Mouse (Mus musculus) left cerebral cortex, adult 11 months (tissue): ENCODE data around the gene Sec14l1.
"Not testable (repeated sequence)": the region's sequence is repeated elsewhere in the genome, so short reads cannot be mapped to it uniquely, and the experiment has no call there.

Experiments
- DNase-seq: peaks from one replicate; pipeline ENCODE4 v3.0.0; 2022; ENCODE audit warnings: low spot score

Sec14l1 gene

GRCm38 (mm10) chr11:117114592-117115345 lies at the start of gene Sec14l1:
Sec14l1 (plus strand) TSS chr11:117115168.
- peak; percentile 97 for DNase-seq

- not testable (repeated sequence) for DNase-seq
Observed at GRCm38 (mm10) chr11:117065602-117066001, 49.4 kb upstream of the Sec14l1 start.

- no peak for DNase-seq
Observed at GRCm38 (mm10) chr11:117066738-117067137, 48.2 kb upstream of the Sec14l1 start.

- no peak for DNase-seq
Observed at GRCm38 (mm10) chr11:117068332-117068731, 46.6 kb upstream of the Sec14l1 start.

- DNase-seq: no peak
Observed at GRCm38 (mm10) chr11:117069027-117069426, 45.9 kb upstream of the Sec14l1 start.

GRCm38 (mm10) chr11:117070711-117071110 lies 44.3 kb upstream of the Sec14l1 start:
- no peak for DNase-seq

- no peak for DNase-seq
Observed at GRCm38 (mm10) chr11:117072128-117072527, 42.8 kb upstream of the Sec14l1 start.

GRCm38 (mm10) chr11:117073426-117073825 lies 41.5 kb upstream of the Sec14l1 start:
- DNase-seq: no peak

- DNase-seq: no peak
Observed at GRCm38 (mm10) chr11:117076576-117077196, 38.3 kb upstream of the Sec14l1 start.

GRCm38 (mm10) chr11:117077227-117077626 lies 37.7 kb upstream of the Sec14l1 start:
- no peak for DNase-seq

GRCm38 (mm10) chr11:117077902-117078301 lies 37.1 kb upstream of the Sec14l1 start:
- no peak for DNase-seq

GRCm38 (mm10) chr11:117078637-117079240 lies 36.2 kb upstream of the Sec14l1 start:
- no peak for DNase-seq

- DNase-seq: no peak
Observed at GRCm38 (mm10) chr11:117079651-117080190, 35.2 kb upstream of the Sec14l1 start.

- no peak for DNase-seq
Observed at GRCm38 (mm10) chr11:117080209-117080608, 34.8 kb upstream of the Sec14l1 start.

GRCm38 (mm10) chr11:117081165-117082064 lies 33.6 kb upstream of the Sec14l1 start:
- peak; percentile 76 for DNase-seq

- DNase-seq: no peak
Observed at GRCm38 (mm10) chr11:117082353-117082934, 32.5 kb upstream of the Sec14l1 start.

GRCm38 (mm10) chr11:117083052-117083881 lies 31.7 kb upstream of the Sec14l1 start:
- DNase-seq: no peak

GRCm38 (mm10) chr11:117083882-117084260 lies 31.1 kb upstream of the Sec14l1 start:
- not testable (repeated sequence) for DNase-seq

GRCm38 (mm10) chr11:117086215-117086614 lies 28.8 kb upstream of the Sec14l1 start:
- DNase-seq: no peak

GRCm38 (mm10) chr11:117087036-117087799 lies 27.8 kb upstream of the Sec14l1 start:
- DNase-seq: no peak
